Mouse (Mus musculus) heart, postnatal 0 days (tissue): ENCODE results near the gene Hinfp. TPM values are rescaled to one million over a fixed set of nuclear protein-coding genes. Genes with fewer than 3 reads are reported as not detected.

Source experiments
- ATAC-seq: fragments of 200-750 bp; cut with Nextera tagmentation; 2 replicates; pipeline ENCODE4 v1.8.0; 2017; ENCODE audit warnings: low read depth, moderate number of reproducible peaks, moderate library complexity; ENCODE audit not compliant: insufficient read depth
- DNase-seq: peaks from one replicate; pipeline ENCODE4 v3.0.0-alpha.2; 2016; ENCODE audit warnings: low spot score
- H3K27ac ChIP-seq: fragments of 300-500 bp; sonication (generic); 2 replicates; pipeline ENCODE4 v1.5.1; 2014; ENCODE audit warnings: low read depth, mild to moderate bottlenecking
- H3K27me3 ChIP-seq: fragments of 300-500 bp; sonication (generic); 2 replicates; pipeline ENCODE4 v1.6.1; 2014; ENCODE audit warnings: low read length, mixed read lengths; ENCODE audit not compliant: control insufficient read depth, insufficient read depth
- H3K36me3 ChIP-seq: fragments of 300-500 bp; sonication (generic); replicated peaks from 2 replicates; pipeline ENCODE4 v1.6.1; 2014; ENCODE audit warnings: low read length, mixed read lengths; ENCODE audit not compliant: control insufficient read depth, insufficient read depth
- H3K4me1 ChIP-seq: fragments of 300-500 bp; sonication (generic); 2 replicates; pipeline ENCODE4 v1.6.1; 2014; ENCODE audit warnings: antibody characterized with exemption; ENCODE audit not compliant: control insufficient read depth, insufficient read depth
- H3K4me2 ChIP-seq: fragments of 300-500 bp; sonication (generic); 2 replicates; pipeline ENCODE4 v1.6.1; 2014; ENCODE audit warnings: low read depth, mild to moderate bottlenecking, low read length, moderate library complexity
- H3K4me3 ChIP-seq: fragments of 300-500 bp; sonication (generic); 2 replicates; pipeline ENCODE4 v1.5.1; 2014; ENCODE audit warnings: low read depth, low read length
- H3K9ac ChIP-seq: fragments of 300-500 bp; sonication (generic); replicated peaks from 2 replicates; pipeline ENCODE4 v1.6.1; 2014; ENCODE audit warnings: low read depth, low read length, mixed read lengths
- H3K9me3 ChIP-seq: fragments of 300-500 bp; sonication (generic); replicated peaks from 2 replicates; pipeline ENCODE4 v1.6.1; 2016; ENCODE audit warnings: low read length; ENCODE audit not compliant: control insufficient read depth
- CTCF ChIP-seq: IDR thresholded peaks from 2 replicates; pipeline ENCODE4 v1.5.1; 2016; ENCODE audit warnings: antibody characterized with exemption, control low read depth, low read depth
- EP300 ChIP-seq: IDR thresholded peaks from 2 replicates; pipeline ENCODE4 v1.6.1; 2016; ENCODE audit warnings: antibody characterized with exemption, low read depth
- WGBS: fragments of 180-500 bp; shearing (Covaris S2); extraction: QIAGEN DNeasy Blood & Tissue Kit; methylation state at CpG from one replicate; pipeline ENCODE4 v1.1.7; 2014; 5-methylcytosine and 5-hydroxymethylcytosine counted together
- polyA plus RNA-seq: library from polyadenylated mRNA; unstranded; fragments of >200 nt; fragmentation: Nextera tagmentation; extraction: Ambion mirVana; gene quantifications from 2 replicates; pipeline ENCODE4 v1.2.1, GENCODE M21; 2015
- total RNA-seq: library from RNA; depleted of rRNA; stranded (reverse); fragments of >200 nt; gene quantifications from 2 replicates; pipeline ENCODE4 v1.2.3, GENCODE M21; 2014; ENCODE audit warnings: low replicate concordance; rRNA removed

Hinfp gene
- total RNA-seq (14.8 and 26.3 TPM in 2 replicates), polyA plus RNA-seq (7.6 and 9.4 TPM in 2 replicates)

DNA sequence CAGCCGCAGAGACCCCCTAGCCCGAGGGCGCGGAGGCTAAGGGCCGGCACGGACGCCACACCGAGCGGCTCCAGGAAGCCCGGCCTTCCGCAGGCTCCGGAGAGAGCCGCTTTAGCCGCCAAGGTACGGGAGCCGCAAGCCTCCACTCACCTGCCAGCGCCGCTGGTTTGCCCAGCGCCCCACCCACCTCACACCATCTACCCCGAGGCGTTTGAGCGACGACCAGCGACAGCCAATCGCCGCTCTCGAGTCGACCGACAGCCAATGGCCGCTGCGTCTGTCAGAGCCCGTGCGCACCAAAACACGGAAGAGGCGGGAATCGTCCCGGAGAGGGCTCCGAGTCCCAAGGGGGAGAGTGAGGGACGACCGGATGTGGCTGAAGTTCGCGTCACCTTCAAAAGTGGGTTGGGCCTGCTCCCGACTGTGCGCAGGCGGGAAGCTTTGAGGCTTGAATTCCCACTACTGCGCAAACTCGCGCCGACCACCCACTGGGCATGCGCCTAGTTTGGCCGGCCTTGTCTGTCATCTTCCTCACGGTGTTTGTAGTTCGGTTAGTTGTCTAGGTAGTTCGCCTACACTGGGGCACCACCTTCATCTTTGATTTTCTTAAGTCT lies at the start of gene Hinfp:
Hinfp (minus strand) TSS at position 206 of the 614 bp plus-strand sequence.
- Histone ChIP-seq H3K9ac (peak within 1 kb of the TSS; percentile 96), H3K9me3 (no peaks in the 10 kb centered on the region), H3K27ac (peak within 1 kb of the TSS; percentile 76), H3K36me3 (peaks cover 26% of the 10 kb centered on the region), H3K4me1 (peaks cover 8% of the 10 kb centered on the region; the same call in 1 of the 2 replicates), H3K4me3 (peak within 1 kb of the TSS; percentile 99), H3K4me2 (peak within 1 kb of the TSS; percentile 94), H3K27me3 (no peaks in the 10 kb centered on the region)
- WGBS: under 1% methylated on average over 54 of the region's 54 CpGs
- DNase-seq (peak; percentile 99), ATAC-seq (peak; percentile 98)
- no peak for TF ChIP-seq CTCF
- TF ChIP-seq EP300: peak; percentile 90

DNA sequence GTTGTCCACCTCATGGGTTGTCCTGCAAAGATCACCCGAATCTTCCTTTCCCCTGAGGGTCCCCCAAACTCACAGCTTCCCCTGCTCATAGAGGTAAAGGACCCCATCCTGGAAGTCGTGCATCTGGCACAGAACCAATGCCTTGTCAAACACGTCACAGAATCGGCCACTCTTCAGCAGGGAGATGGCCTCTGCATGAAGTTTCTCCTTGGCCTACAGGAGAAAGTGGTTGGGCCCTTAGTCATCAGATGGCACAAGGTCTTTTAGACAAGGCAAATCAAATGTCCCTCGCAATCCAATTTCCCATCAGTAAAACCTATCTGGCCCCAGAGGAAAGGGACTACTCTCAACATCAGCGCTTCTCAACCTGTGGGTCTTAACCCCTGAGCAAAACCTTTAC lies 47.7 kb upstream of the Hinfp start:
- H3K4me2 ChIP-seq: no peak overlapping the region
- H3K27ac ChIP-seq: no peak overlapping the region
- ATAC-seq (no peak), DNase-seq (no peak)
- H3K27me3 ChIP-seq: no peaks in the 10 kb centered on the region
- H3K4me3 ChIP-seq: no peak overlapping the region
- H3K36me3 ChIP-seq: peaks cover 91% of the 10 kb centered on the region
- no peak overlapping the region for H3K9ac ChIP-seq
- no peaks in the 10 kb centered on the region for H3K4me1 ChIP-seq
- 92% methylated on average over 6 of the region's 6 CpGs for WGBS
- no peaks in the 10 kb centered on the region for H3K9me3 ChIP-seq
- TF ChIP-seq CTCF (no peak), EP300 (no peak)

DNA sequence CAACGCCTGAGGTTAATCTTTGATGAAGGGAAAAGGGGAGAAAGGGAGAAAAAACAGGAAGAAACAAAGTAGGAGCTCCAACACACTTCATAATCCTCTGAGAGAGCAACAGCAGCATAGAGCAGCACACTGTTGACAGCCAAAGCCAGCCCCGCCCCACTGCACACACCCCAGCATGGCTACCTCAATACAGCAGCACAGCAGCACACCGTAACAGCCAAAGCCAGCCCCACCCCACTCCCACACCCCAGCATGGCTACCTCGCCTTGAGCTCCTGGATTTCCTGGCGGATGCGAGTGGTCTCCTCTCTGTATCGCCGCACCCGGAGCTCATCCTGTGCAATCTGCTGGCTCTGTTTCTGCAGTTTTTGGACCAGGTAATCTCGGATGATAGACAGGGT lies 46.9 kb upstream of the Hinfp start:
- Histone ChIP-seq H3K36me3 (peaks cover 93% of the 10 kb centered on the region), H3K4me1 (no peaks in the 10 kb centered on the region), H3K27ac (no peak overlapping the region), H3K4me2 (no peak overlapping the region), H3K27me3 (no peaks in the 10 kb centered on the region), H3K4me3 (no peak overlapping the region), H3K9me3 (no peaks in the 10 kb centered on the region), H3K9ac (no peak overlapping the region)
- no peak for TF ChIP-seq CTCF
- no peak for TF ChIP-seq EP300
- WGBS: 89% methylated on average over 10 of the region's 10 CpGs
- ATAC-seq (no peak), DNase-seq (no peak)

DNA sequence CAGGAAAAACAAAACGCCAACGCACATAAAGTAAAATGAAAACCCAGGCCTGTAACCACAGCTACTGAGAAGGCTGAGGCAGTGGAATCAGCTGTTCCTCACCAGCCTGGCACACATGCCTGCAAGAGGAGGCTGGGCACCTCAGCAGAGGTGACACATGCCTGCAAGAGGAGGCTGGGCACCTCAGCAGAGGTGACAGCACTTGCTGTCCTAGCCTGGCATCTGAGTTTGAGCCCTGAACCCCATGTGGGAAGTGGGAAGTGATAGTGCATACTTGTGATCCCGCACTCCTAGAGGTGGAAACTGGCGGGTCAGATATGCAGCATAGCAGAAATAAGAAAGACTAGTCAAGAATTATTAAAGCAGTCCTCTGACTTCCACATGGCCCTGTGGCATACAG lies 45.9 kb upstream of the Hinfp start:
- 95% methylated on average over 4 of the region's 4 CpGs for WGBS
- Histone ChIP-seq H3K9me3 (no peaks in the 10 kb centered on the region), H3K27me3 (no peaks in the 10 kb centered on the region), H3K4me2 (no peak overlapping the region), H3K4me1 (no peaks in the 10 kb centered on the region), H3K27ac (no peak overlapping the region), H3K4me3 (no peak overlapping the region), H3K36me3 (peaks cover 94% of the 10 kb centered on the region), H3K9ac (no peak overlapping the region)
- DNase-seq (no peak), ATAC-seq (no peak)
- no peak for TF ChIP-seq CTCF
- TF ChIP-seq EP300: no peak

DNA sequence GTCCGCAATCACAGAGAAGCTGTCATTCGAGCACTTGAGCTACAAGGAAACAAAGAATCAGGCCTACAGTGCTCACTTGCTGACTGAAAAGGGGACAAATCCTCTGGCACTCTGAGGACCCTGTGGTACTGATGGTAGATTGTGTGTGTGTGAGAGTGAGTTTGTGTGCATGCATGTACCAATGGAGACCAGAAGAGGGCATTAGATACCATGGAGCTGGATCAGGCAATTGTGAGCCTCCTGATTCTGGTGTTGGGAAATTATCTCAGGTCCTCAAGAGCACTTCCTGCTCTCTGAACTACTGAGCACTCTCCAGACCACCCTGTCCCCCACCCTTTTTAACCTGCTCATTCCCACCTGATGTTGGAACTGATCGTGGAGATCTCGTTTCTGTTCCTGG lies 43.1 kb upstream of the Hinfp start:
- Histone ChIP-seq H3K4me3 (no peak overlapping the region), H3K4me2 (no peak overlapping the region), H3K27ac (no peak overlapping the region), H3K36me3 (peaks cover 66% of the 10 kb centered on the region), H3K4me1 (no peaks in the 10 kb centered on the region), H3K9ac (no peak overlapping the region), H3K9me3 (no peaks in the 10 kb centered on the region), H3K27me3 (no peaks in the 10 kb centered on the region)
- 0 out of 2 replicates have a peak, but pooled peaks have one; percentile 11 for TF ChIP-seq CTCF
- no peak for TF ChIP-seq EP300
- 97% methylated on average over 4 of the region's 4 CpGs for WGBS
- DNase-seq (no peak), ATAC-seq (no peak)

DNA sequence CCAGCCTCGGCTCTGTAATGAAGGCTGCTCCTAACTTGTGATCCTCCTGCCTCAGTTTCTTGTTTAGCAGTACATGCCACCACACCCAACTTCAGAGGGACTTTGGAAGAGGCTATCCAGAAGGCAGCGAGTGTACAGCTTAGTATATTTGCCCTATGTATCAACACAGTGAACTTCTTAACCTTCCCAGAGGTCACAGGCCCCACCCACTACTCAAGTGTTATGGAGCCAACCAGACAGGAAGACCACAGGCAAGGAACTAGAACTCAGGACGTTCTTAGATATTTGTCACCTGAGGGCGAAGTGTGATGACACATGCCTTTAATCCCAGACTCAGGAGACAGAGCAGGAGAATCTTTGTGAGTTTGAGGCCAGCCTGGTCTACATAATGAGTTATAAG lies 42.1 kb upstream of the Hinfp start:
- no peak overlapping the region for H3K27ac ChIP-seq
- ATAC-seq (no peak), DNase-seq (no peak)
- H3K9ac ChIP-seq: no peak overlapping the region
- no peak overlapping the region for H3K4me2 ChIP-seq
- H3K4me1 ChIP-seq: 0 out of 2 replicates have a peak, but pooled peaks cover 2% of the 10 kb centered on the region
- H3K4me3 ChIP-seq: no peak overlapping the region
- 87% methylated on average over 4 of the region's 4 CpGs for WGBS
- peaks cover 57% of the 10 kb centered on the region for H3K36me3 ChIP-seq
- no peaks in the 10 kb centered on the region for H3K27me3 ChIP-seq
- no peaks in the 10 kb centered on the region for H3K9me3 ChIP-seq
- TF ChIP-seq EP300: no peak
- no peak for TF ChIP-seq CTCF
